In the genomic region with DNA sequence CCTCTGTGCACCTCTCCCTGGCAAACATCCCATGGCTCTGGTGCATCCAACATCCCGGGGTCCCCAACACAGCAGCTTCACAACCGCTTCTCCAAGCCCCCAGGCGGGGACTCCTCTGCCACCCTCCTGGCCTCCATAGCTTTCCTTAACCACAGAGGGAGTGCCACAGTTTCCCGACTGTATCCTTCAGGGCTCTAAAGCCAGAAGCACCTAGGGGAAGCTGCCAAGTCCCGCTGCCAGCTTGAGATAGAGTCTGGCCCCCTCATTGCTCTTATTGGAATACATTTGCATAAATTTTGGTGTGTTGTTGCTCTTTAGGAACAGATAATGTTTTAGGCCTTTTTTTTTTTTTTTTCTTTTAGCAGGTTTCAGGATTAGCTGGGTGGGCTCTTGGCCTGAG, we compare ENCODE assay signal across 19 mouse cellular contexts. TPM values are rescaled to one million over a fixed set of nuclear protein-coding genes. Genes with fewer than 3 reads are reported as not detected.
DNase-seq lines count a peak whose midpoint lies in the region; ATAC-seq and TF ChIP-seq lines count a peak whose summit lies in the region.
"Had no signal": no experiment of that assay in that cellular context is flagged by ENCODE, and none has a peak within 500 bp of the region (broad histone marks: within the 10 kb centered on the region; RNA-seq: fewer than 3 reads in every experiment).

No protein-coding gene starts in this region.

- DNase-seq in hindbrain, embryonic 11.5 days (ENCODE audit: low spot score) = no peak
- peak; percentile 35 for DNase-seq in right cerebral cortex, adult 18-20 months
- no peak for DNase-seq in right cerebral cortex, adult 2 months (ENCODE audit: low spot score in 2 of 2)
- DNase-seq in layer of hippocampus, postnatal 10 days (ENCODE audit: low spot score in 2 of 2) = peak; percentile 20 to 41
- no peak for DNase-seq in retina, embryonic 14.5 days (ENCODE audit: low spot score)
- DNase-seq in thymus, adult 2 months = no peak
- DNase-seq: adrenal gland, adult 8-10 months; cerebellum, adult 9-10 months; gastrocnemius, postnatal 25 days; heart, postnatal 14 days had no signal

- H3K27me3 ChIP-seq in hindbrain, embryonic 13.5 days = 0 out of 2 replicates have a peak, but pooled peaks cover 2% of the 10 kb centered on the region
- H3K27me3 ChIP-seq in hindbrain, embryonic 11.5 days (ENCODE audit: control insufficient read depth, insufficient read depth, low read length) = no peaks in the 10 kb centered on the region
- no peaks in the 10 kb centered on the region for H3K27me3 ChIP-seq in thymus, adult 2 months (ENCODE audit: control insufficient read depth, insufficient read depth, low read length)
- H3K27me3 ChIP-seq: intestine, embryonic 15.5 days; liver, embryonic 12.5 days had no signal

- no peak for TF ChIP-seq POLR2A in thymus, adult 2 months (IDR thresholded peaks at IDR 0.05; ENCODE audit: control insufficient read depth, extremely low read depth, insufficient read depth, low read length, poor library complexity)

- peak; percentile 43; the same call in 1 of the 2 replicates for ATAC-seq in hindbrain, embryonic 13.5 days (ENCODE audit: low FRiP score)
- no peak for ATAC-seq in hindbrain, embryonic 11.5 days (ENCODE audit: low FRiP score)
- ATAC-seq: CD4-positive, CD25-positive, alpha-beta regulatory T cell, adult 4 months; intestine, embryonic 15.5 days; liver, embryonic 12.5 days had no signal

- H3K36me3 ChIP-seq in hindbrain, embryonic 13.5 days = no peaks in the 10 kb centered on the region
- H3K36me3 ChIP-seq in hindbrain, embryonic 11.5 days (ENCODE audit: control insufficient read depth, insufficient read depth, low read length) = no peaks in the 10 kb centered on the region
- H3K36me3 ChIP-seq in thymus, adult 2 months (ENCODE audit: control insufficient read depth, insufficient read depth, low read length) = no peaks in the 10 kb centered on the region
- H3K36me3 ChIP-seq: heart, embryonic 10.5 days; intestine, embryonic 15.5 days; limb, embryonic 10.5 days; liver, embryonic 12.5 days had no signal

- H3K9ac ChIP-seq in hindbrain, embryonic 13.5 days = no peak overlapping the region
- H3K9ac ChIP-seq in hindbrain, embryonic 11.5 days (ENCODE audit: low read depth, low read length) = no peak overlapping the region
- H3K9ac ChIP-seq: intestine, embryonic 15.5 days; liver, embryonic 12.5 days had no signal

- WGBS in hindbrain, embryonic 13.5 days = 48% methylated on average over 5 of the region's 5 CpGs
- 75% methylated on average over 5 of the region's 5 CpGs for WGBS in hindbrain, embryonic 11.5 days
- 75% methylated on average over 5 of the region's 5 CpGs for WGBS in thymus, adult 2 months

- no peak overlapping the region for H3K27ac ChIP-seq in hindbrain, embryonic 13.5 days
- no peak overlapping the region for H3K27ac ChIP-seq in hindbrain, embryonic 11.5 days (ENCODE audit: low read depth, low read length)
- H3K27ac ChIP-seq in thymus, adult 2 months (ENCODE audit: control insufficient read depth, insufficient read depth, low read length) = no peak overlapping the region
- H3K27ac ChIP-seq: heart, embryonic 10.5 days; intestine, embryonic 15.5 days; layer of hippocampus, adult 2 months; limb, embryonic 10.5 days; liver, embryonic 12.5 days had no signal

- H3K9me3 ChIP-seq in hindbrain, embryonic 13.5 days = no peaks in the 10 kb centered on the region
- no peaks in the 10 kb centered on the region for H3K9me3 ChIP-seq in hindbrain, embryonic 11.5 days (ENCODE audit: control insufficient read depth, low read length)
- H3K9me3 ChIP-seq: heart, embryonic 10.5 days; intestine, embryonic 15.5 days; limb, embryonic 10.5 days; liver, embryonic 12.5 days had no signal

- TF ChIP-seq CTCF in thymus, adult 2 months (IDR thresholded peaks at IDR 0.05; ENCODE audit: borderline replicate concordance, control insufficient read depth, extremely low read depth, insufficient read depth, low read length, poor library complexity) = no peak

- H3K4me1 ChIP-seq in hindbrain, embryonic 13.5 days (replicated peaks) = peaks cover 8% of the 10 kb centered on the region
- H3K4me1 ChIP-seq in hindbrain, embryonic 11.5 days (replicated peaks; ENCODE audit: control insufficient read depth, insufficient read depth, low read length) = no peaks in the 10 kb centered on the region
- H3K4me1 ChIP-seq in thymus, adult 2 months (replicated peaks; ENCODE audit: control insufficient read depth, insufficient read depth, low read length) = no peaks in the 10 kb centered on the region; the same call in 1 of the 2 replicates
- H3K4me1 ChIP-seq: heart, embryonic 10.5 days; intestine, embryonic 15.5 days; liver, embryonic 12.5 days had no signal

- no peak overlapping the region for H3K4me3 ChIP-seq in hindbrain, embryonic 13.5 days
- no peak overlapping the region for H3K4me3 ChIP-seq in hindbrain, embryonic 11.5 days (ENCODE audit: low read depth, low read length)
- no peak overlapping the region for H3K4me3 ChIP-seq in thymus, adult 2 months (ENCODE audit: control insufficient read depth, insufficient read depth, low read length)
- H3K4me3 ChIP-seq: erythroblast, embryonic 14.5 days; heart, embryonic 10.5 days; intestine, embryonic 15.5 days; layer of hippocampus, adult 2 months; limb, embryonic 10.5 days; liver, embryonic 12.5 days had no signal

- no peak overlapping the region for H3K4me2 ChIP-seq in hindbrain, embryonic 13.5 days
- no peak overlapping the region for H3K4me2 ChIP-seq in hindbrain, embryonic 11.5 days (replicated peaks; ENCODE audit: low read depth, low read length)
- H3K4me2 ChIP-seq: intestine, embryonic 15.5 days; liver, embryonic 12.5 days had no signal

RNA-seq across cellular contexts. Expression of gene Tjp1, which starts 45.1 kb away (rescaled TPM):
- polyA plus RNA-seq in hindbrain, embryonic 13.5 days (2015; fragmentation: Nextera tagmentation; extraction: Ambion mirVana) = 26.1 and 29.4 TPM in 2 replicates
- 17.4 and 22.8 TPM in 2 replicates for polyA plus RNA-seq in hindbrain, embryonic 11.5 days (2014; fragmentation: Nextera tagmentation; extraction: Ambion mirVana)
- 100 to 1,000 TPM; 113 to 118 TPM for total RNA-seq in layer of hippocampus, postnatal 10 days (2021)
- polyA plus RNA-seq in thymus, adult 2 months (2012; rRNA removed) = 2.8 and 3.6 TPM in 2 replicates
- total RNA-seq: MEL had no signal
- polyA plus RNA-seq: CD4-positive, CD25-positive, alpha-beta regulatory T cell, adult 4 months had no signal

Comparison
In these comparisons a context has a peak if more than half of its experiments do, and no peak if none do; other contexts are left out.
1. DNase-seq: peak in right cerebral cortex, adult 18-20 months (single experiment) and layer of hippocampus, postnatal 10 days (2 of 2); none in hindbrain, embryonic 11.5 days (single experiment), right cerebral cortex, adult 2 months (0 of 2), retina, embryonic 14.5 days (single experiment) and thymus, adult 2 months (single experiment).